18 mouse cellular contexts compared by ENCODE assay signal in genomic region chr4:104529905-104530646, GRCm38 (mm10).
A peak's percentile ranks its signal among the peaks of the same experiment; 100 is the strongest.
DNase-seq lines count a peak whose midpoint lies in the region; ATAC-seq and TF ChIP-seq lines count a peak whose summit lies in the region.
"Had no signal": no experiment of that assay in that cellular context is flagged by ENCODE, and none has a peak within 500 bp of the region (broad histone marks: within the 10 kb centered on the region; RNA-seq: fewer than 3 reads in every experiment).

No protein-coding gene starts in this region.

- no peak overlapping the region for H3K4me3 ChIP-seq in liver, adult 2 months (ENCODE audit: insufficient read depth, low read depth, low read length)
- H3K4me3 ChIP-seq in liver, embryonic 11.5 days (ENCODE audit: low read depth, low read length) = no peak overlapping the region
- H3K4me3 ChIP-seq in intestine, postnatal 0 days (ENCODE audit: low read depth, low read length) = no peak overlapping the region
- H3K4me3 ChIP-seq in liver, embryonic 15.5 days (replicated peaks) = no peak overlapping the region
- H3K4me3 ChIP-seq: forebrain, embryonic 12.5 days; hindbrain, embryonic 10.5 days; midbrain, embryonic 10.5 days had no signal

- peak; percentile 82 for DNase-seq in liver, adult 2 months (ENCODE audit: extremely low read depth, low read depth, low spot score)
- no peak for DNase-seq in liver, embryonic 11.5 days (ENCODE audit: low spot score)
- peak; percentile 16 for DNase-seq in yolk sac, embryonic 10.5 days (ENCODE audit: low spot score)
- no peak for DNase-seq in cerebellum, adult 9-10 months
- no peak for DNase-seq in frontal cortex, postnatal 36 days (ENCODE audit: low spot score in 2 of 2)
- DNase-seq: adrenal gland, adult 2 months; cerebellum, adult 8-10 months; gastrocnemius, postnatal 10 days; kidney, postnatal 25 days; lung, embryonic 14.5 days; lung, postnatal 36 days; thymus, adult 2 months had no signal

- no peaks in the 10 kb centered on the region for H3K27me3 ChIP-seq in liver, adult 2 months (ENCODE audit: control insufficient read depth, insufficient read depth, low read length)
- H3K27me3 ChIP-seq in liver, embryonic 11.5 days (replicated peaks; ENCODE audit: control insufficient read depth, insufficient read depth, low read length) = no peaks in the 10 kb centered on the region
- H3K27me3 ChIP-seq in intestine, postnatal 0 days (replicated peaks; ENCODE audit: control insufficient read depth, insufficient read depth, low read length) = no peaks in the 10 kb centered on the region
- H3K27me3 ChIP-seq in liver, embryonic 15.5 days = no peaks in the 10 kb centered on the region
- H3K27me3 ChIP-seq: forebrain, embryonic 12.5 days had no signal

- H3K4me1 ChIP-seq in liver, adult 2 months (ENCODE audit: control insufficient read depth, insufficient read depth, low read length) = peaks cover 14% of the 10 kb centered on the region
- no peaks in the 10 kb centered on the region for H3K4me1 ChIP-seq in liver, embryonic 11.5 days (replicated peaks; ENCODE audit: control insufficient read depth, insufficient read depth, low read length)
- H3K4me1 ChIP-seq in intestine, postnatal 0 days (replicated peaks; ENCODE audit: control insufficient read depth, insufficient read depth, low read length) = peaks cover 3% of the 10 kb centered on the region; the same call in 1 of the 2 replicates
- H3K4me1 ChIP-seq in liver, embryonic 15.5 days (replicated peaks) = no peaks in the 10 kb centered on the region
- H3K4me1 ChIP-seq: forebrain, embryonic 12.5 days; hindbrain, embryonic 10.5 days; midbrain, embryonic 10.5 days had no signal

- 0 out of 2 replicates have a peak overlapping the region, but pooled peaks have one; percentile 38 for H3K27ac ChIP-seq in liver, adult 2 months (replicated peaks; ENCODE audit: insufficient read depth, low read depth, low read length)
- H3K27ac ChIP-seq in liver, embryonic 11.5 days (ENCODE audit: low read depth, low read length) = no peak overlapping the region
- peak overlapping the region; percentile 90 for H3K27ac ChIP-seq in intestine, postnatal 0 days (ENCODE audit: low read depth, low read length)
- H3K27ac ChIP-seq in liver, embryonic 15.5 days (replicated peaks) = peak overlapping the region; percentile 48; the same call in 1 of the 2 replicates
- H3K27ac ChIP-seq: forebrain, embryonic 12.5 days; hindbrain, embryonic 10.5 days; hindbrain, postnatal 0 days; midbrain, embryonic 10.5 days had no signal

- H3K9me3 ChIP-seq in liver, embryonic 11.5 days (ENCODE audit: control insufficient read depth, low read length) = no peaks in the 10 kb centered on the region
- H3K9me3 ChIP-seq in intestine, postnatal 0 days (ENCODE audit: control insufficient read depth) = no peaks in the 10 kb centered on the region
- H3K9me3 ChIP-seq in liver, embryonic 15.5 days (replicated peaks) = no peaks in the 10 kb centered on the region
- H3K9me3 ChIP-seq: forebrain, embryonic 12.5 days; hindbrain, embryonic 10.5 days; midbrain, embryonic 10.5 days had no signal

- ATAC-seq in liver, embryonic 11.5 days (replicated peaks; ENCODE audit: low FRiP score) = no peak
- ATAC-seq in intestine, postnatal 0 days = peak; percentile 97
- peak; percentile 63 for ATAC-seq in liver, embryonic 15.5 days (ENCODE audit: insufficient read depth)
- ATAC-seq: hindbrain, postnatal 0 days had no signal

- no peak for TF ChIP-seq CTCF in liver, adult 2 months (IDR thresholded peaks at IDR 0.05; ENCODE audit: low read depth, low read length)
- TF ChIP-seq CTCF in intestine, postnatal 0 days (IDR thresholded peaks at IDR 0.05; ENCODE audit: low read depth) = no peak

- H3K4me2 ChIP-seq in liver, embryonic 11.5 days = no peak overlapping the region
- H3K4me2 ChIP-seq in intestine, postnatal 0 days (replicated peaks; ENCODE audit: low read depth) = peak overlapping the region; percentile 7
- no peak overlapping the region for H3K4me2 ChIP-seq in liver, embryonic 15.5 days
- H3K4me2 ChIP-seq: forebrain, embryonic 12.5 days; lung, embryonic 14.5 days had no signal

- H3K9ac ChIP-seq in liver, adult 2 months (ENCODE audit: low read depth, low read length) = no peak overlapping the region
- H3K9ac ChIP-seq in liver, embryonic 11.5 days (ENCODE audit: low read depth, low read length) = no peak overlapping the region
- 0 out of 2 replicates have a peak overlapping the region, but pooled peaks have one; percentile 4 for H3K9ac ChIP-seq in intestine, postnatal 0 days (ENCODE audit: low read depth, low read length)
- no peak overlapping the region for H3K9ac ChIP-seq in liver, embryonic 15.5 days
- H3K9ac ChIP-seq: forebrain, embryonic 12.5 days; lung, embryonic 14.5 days had no signal

- no peak for TF ChIP-seq POLR2A in liver, adult 2 months (IDR thresholded peaks at IDR 0.05; ENCODE audit: extremely low read depth, insufficient read depth, low read length)

- H3K79me2 ChIP-seq in liver, adult 2 months (ENCODE audit: control insufficient read depth, insufficient read depth, low read length) = no peaks in the 10 kb centered on the region

- no peaks in the 10 kb centered on the region for H3K36me3 ChIP-seq in liver, adult 2 months (ENCODE audit: control insufficient read depth, insufficient read depth, low read length)
- no peaks in the 10 kb centered on the region for H3K36me3 ChIP-seq in liver, embryonic 11.5 days (ENCODE audit: control insufficient read depth, insufficient read depth, low read length)
- H3K36me3 ChIP-seq in intestine, postnatal 0 days (ENCODE audit: control insufficient read depth, insufficient read depth) = no peaks in the 10 kb centered on the region
- no peaks in the 10 kb centered on the region for H3K36me3 ChIP-seq in liver, embryonic 15.5 days (replicated peaks)
- H3K36me3 ChIP-seq: forebrain, embryonic 12.5 days; hindbrain, embryonic 10.5 days; midbrain, embryonic 10.5 days had no signal

- WGBS in liver, adult 2 months = 27% methylated on average over 4 of the region's 4 CpGs
- 63% methylated on average over 4 of the region's 4 CpGs for WGBS in liver, embryonic 11.5 days
- 38% methylated on average over 4 of the region's 4 CpGs for WGBS in intestine, postnatal 0 days
- WGBS in liver, embryonic 15.5 days (ENCODE audit: insufficient replicate concordance) = 55% methylated on average over 4 of the region's 4 CpGs

Comparison
In these comparisons a context has a peak if more than half of its experiments do, and no peak if none do; other contexts are left out.
1. DNase-seq: peak in liver, adult 2 months (single experiment) and yolk sac, embryonic 10.5 days (single experiment); none in liver, embryonic 11.5 days (single experiment), cerebellum, adult 9-10 months (single experiment) and frontal cortex, postnatal 36 days (0 of 2).